Mouse (Mus musculus): ENCODE data around the gene Pced1a. TPM values are rescaled to one million over a fixed set of nuclear protein-coding genes. Genes with fewer than 3 reads are reported as not detected.

Pced1a gene
- polyA plus RNA-seq (2017; shearing (Covaris generic)), result 10 to 100 TPM; 10.1 to 17.8 TPM

GRCm38 (mm10) chr2:130424126-130424853, at the start of gene Pced1a, which contains the start of gene Vps16:
TSS of gene Pced1a (minus strand) at chr2:130424701.
TSS of gene Vps16 (plus strand) at chr2:130424339.
- ATAC-seq, result peak; percentile 91

DNA sequence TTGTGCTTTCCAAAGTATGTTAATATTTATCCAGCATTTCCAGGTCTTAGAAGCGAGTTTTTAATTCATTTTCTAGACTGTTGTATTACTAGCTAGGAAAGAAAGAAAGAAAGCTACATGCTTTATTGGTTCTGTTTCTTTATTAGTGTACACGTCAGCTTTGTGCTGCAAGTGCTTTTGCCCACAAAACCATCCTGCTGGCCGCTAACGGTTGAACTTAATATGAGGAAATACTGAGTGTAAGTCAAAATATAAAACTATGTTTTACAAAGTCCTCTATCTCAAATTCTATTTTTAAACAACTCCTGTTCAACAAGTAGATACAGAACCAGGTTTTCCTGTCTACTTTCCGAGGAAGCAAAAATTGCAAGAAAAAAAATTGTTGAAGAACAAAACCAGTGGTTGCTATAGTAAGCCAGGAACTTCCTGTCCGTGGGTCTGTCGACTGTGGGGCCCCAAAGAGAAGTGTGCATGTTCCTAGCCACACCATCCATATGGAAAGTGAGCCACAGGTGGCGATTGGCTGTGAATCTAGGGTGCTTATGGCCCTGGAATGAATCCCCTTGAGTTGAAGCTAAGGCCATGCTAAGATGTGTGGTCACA, 48.5 kb upstream of the Pced1a start:
- no peak for ATAC-seq

DNA sequence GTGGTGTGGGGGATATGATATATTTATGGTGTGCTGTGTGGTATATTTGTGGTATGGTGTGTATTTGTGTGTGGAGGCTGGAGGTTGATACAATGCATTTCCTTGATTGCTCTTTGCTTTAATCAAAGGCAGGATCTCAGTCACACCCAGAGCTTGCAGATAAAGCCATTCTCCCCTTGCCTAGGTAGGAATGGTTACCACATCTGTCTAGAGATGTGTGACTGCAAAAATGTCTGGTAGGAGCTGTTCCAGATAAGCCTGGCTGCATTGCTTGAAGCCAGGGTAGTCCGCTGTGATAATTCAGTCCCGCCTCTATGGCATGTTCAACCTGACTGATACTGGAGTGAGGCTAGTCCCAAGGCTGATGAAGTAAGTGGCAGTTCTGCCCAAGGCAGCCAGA, 45.4 kb upstream of the Pced1a start:
- ATAC-seq, result no peak

- ATAC-seq, result no peak
These were observed 44.9 kb upstream of the Pced1a start for GRCm38 (mm10) chr2:130469366-130469765.

DNA sequence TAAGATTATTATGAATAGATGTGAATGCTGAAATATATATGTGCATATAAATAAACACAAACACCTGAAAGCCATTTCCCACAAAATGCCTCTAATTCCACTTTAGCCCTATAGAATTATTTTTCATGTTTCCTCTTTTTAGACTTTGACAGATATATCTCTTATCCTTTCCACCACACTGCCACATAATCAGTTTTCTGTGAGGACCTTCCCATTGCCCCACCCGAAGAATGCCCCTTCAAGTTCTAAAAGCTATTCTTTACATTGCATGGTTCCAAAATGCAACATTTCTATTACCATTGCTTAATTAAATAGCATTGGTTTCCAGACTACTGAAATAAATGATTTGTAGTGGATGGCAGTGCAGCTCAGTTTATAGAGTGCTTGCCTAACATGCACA, 41.9 kb upstream of the Pced1a start:
- ATAC-seq, result no peak

- no peak for ATAC-seq
These were observed 37.0 kb upstream of the Pced1a start for GRCm38 (mm10) chr2:130461287-130462071.

- ATAC-seq, result no peak
These were observed 35.1 kb upstream of the Pced1a start for GRCm38 (mm10) chr2:130459576-130459975.

DNA sequence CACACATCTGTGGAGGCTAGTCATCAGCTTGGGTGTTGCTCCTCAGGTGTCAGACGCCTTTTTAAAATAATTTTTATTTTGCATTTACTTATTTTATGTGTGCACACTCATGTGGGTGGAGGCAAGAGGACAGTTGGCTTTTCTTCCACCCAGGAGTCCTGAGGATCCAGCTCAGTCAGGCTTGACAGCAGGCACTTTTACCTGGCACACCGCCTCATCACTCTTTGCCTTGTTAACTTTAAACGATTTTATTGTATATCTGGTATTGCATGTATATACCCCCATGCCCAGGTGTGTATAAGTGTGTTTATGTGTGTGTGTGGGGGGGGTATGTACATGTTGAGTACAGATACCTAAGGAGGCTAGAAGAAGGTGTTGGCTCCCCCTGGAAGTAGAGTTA, 33.4 kb upstream of the Pced1a start:
- no peak for ATAC-seq

- ATAC-seq, result no peak
These were observed 30.4 kb upstream of the Pced1a start for GRCm38 (mm10) chr2:130454748-130455370.

GRCm38 (mm10) chr2:130453421-130453820, 28.9 kb upstream of the Pced1a start:
- ATAC-seq, result no peak

DNA sequence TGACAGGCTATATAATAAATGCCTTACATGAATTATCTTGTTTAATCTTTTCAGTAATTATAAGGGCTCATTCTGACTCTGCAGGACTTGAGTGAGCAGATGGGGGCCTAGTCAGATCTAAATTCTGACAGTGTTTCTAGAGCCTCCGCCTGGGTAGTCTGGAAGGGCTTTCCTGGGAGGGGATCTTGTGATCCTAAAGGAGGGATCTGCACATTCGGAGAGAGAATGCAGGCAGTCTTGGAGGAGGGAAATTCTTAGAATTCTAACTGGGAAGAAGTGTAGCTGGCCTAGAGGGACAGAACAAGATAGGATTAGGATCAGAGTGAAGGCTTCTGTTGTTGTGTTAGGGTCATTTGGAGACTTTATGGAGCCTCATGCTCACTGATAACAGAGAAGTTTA, 27.8 kb upstream of the Pced1a start:
- ATAC-seq, result no peak

DNA sequence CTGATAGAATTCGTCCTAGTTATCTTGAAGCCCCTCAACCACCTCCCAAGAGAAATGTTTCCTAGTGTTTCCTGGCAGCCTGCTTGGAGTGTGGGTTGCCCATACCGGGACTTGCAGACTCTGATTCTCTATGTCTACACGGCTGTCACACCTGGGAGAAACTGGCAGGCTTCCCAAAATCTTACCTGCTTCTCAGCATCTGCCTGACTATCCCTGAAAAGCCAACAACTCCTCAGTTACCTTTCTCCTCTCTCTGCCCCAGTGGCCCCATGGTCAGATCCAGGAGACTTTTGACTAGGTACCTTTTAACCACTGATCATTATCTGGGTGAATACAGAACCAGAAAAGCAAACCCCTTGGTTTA, 27.2 kb upstream of the Pced1a start:
- ATAC-seq, result no peak

DNA sequence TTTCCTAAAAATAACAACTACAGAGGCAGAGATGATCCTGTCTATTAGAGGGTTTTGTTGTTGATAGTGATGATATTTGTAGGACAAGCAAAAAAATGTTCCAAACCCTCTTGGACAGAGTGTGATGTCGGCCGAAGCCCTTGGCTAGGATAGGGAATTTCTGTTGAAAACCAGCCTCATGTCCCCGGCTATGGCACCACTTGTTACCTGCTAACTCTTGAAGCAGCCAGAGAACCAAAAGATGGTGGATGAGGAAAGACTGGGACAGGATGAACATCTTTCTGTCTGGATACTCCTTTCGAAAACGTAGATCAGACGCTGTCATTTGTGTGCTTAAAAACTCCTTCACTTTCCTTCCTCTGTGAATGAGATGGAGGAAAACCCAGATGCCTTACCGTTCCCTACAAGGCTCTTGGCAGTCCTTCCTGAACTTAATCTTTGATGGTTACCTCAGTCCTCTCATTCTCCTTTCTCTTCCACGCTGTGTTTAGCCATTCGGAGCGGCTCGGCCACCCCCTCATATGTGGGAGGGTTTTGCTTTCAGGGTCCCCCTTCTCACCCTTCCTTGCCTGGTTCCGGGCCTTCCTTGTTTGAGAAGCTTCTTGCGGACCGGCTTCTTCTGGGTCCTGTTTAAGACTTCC, 26.7 kb upstream of the Pced1a start:
- no peak for ATAC-seq

DNA sequence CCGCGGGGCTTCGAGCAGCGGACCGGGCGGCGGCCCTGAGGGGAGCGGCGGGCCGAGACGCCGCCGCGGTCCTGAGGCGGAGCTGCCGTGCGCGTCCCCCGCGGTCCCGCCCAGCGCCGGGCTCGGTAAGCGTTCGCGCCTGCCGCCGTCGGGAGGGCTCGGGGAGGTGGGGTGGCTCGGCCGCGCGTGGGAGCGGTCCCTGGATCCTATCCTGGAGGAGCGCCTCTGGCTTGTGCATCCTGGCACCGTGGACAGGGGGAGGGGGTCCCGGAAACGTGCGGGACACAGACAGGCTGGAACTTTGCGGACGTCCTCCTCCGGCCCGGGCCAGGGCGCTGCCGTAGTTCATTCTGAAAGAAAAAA, 25.9 kb upstream of the Pced1a start:
- ATAC-seq, result peak; percentile 71

- peak; percentile 96 for ATAC-seq
These were observed 25.4 kb upstream of the Pced1a start, which contains the start of gene Ptpra for GRCm38 (mm10) chr2:130449794-130450433. TSS of gene Ptpra (plus strand) at chr2:130450278.

GRCm38 (mm10) chr2:130449021-130449793, 24.7 kb upstream of the Pced1a start:
- ATAC-seq, result peak; percentile 0

- no peak for ATAC-seq
These were observed 23.9 kb upstream of the Pced1a start for GRCm38 (mm10) chr2:130448449-130448848.

GRCm38 (mm10) chr2:130442162-130442561, 17.7 kb upstream of the Pced1a start:
- no peak for ATAC-seq

- ATAC-seq, result no peak
These were observed 15.5 kb upstream of the Pced1a start for GRCm38 (mm10) chr2:130439840-130440480.

DNA sequence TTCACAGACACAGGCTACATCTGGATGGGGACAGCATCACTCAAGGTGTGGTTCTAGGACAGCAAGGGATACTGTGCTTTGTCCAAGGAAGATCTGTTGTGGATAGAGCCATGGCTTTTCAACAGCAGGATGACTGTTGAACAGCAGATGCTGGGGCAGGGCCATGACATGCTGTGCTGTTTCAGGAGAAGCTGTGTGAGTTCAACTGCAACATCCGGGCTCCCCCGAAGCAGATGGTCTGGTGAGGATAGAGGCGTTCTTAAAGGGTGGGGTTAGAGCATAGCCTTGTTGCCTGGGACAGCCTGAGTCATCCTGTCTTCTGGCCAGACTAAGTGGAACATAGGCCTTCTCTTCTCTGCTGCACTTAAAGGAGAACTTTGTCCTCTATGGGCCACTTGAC, 14.4 kb upstream of the Pced1a start:
- no peak for ATAC-seq

DNA sequence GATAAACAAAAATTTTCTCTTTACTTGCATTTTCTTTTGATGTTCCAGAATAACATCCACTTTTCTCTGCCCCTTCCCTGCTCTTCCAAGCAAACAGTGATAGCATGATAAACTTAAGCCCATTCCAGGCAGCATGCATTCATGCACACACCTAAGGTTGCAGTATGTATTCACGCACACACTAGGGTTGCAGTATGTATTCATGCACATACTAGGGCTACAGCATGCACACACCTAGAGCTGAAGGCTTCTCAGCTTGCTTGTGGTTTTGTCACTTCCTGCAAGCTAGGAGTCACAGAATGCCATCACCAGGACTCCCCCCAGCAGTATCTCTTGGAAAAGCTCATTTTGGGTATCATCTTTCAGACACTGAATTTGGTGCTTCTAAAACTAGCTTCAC, 12.3 kb upstream of the Pced1a start:
- no peak for ATAC-seq
